Mouse (Mus musculus) kidney, adult 2 months (tissue): ENCODE measurements at regions not wholly inside any gene's neighbourhood (a gene's known extent, or its start where the extent isn't known, plus 50 kb on each side); places are given as distances from the start of the nearest gene placed in this dataset.

Source experiments
- CTCF ChIP-seq: fragments of 200-500 bp; conservative IDR thresholded peaks from 2 replicates; pipeline ENCODE4 v1.5.1; 2011; ENCODE audit warnings: low read depth, mild to moderate bottlenecking, control low read depth, low read length, moderate library complexity, mixed read lengths; ENCODE audit not compliant: insufficient read depth, insufficient read length
- POLR2A ChIP-seq: fragments of 200-500 bp; IDR thresholded peaks from one replicate; pipeline ENCODE4 v1.6.1; 2011; ENCODE audit warnings: low read depth, low read length, control low read depth

- TF ChIP-seq POLR2A: no peak
- TF ChIP-seq CTCF: no peak
These were observed 62.5 kb upstream of the Abcb5 start for GRCm38 (mm10) chr12:119028711-119029110.
